Mouse (Mus musculus): Measurements from ENCODE around the gene Ptpn22. TPM values are rescaled to one million over a fixed set of nuclear protein-coding genes. Genes with fewer than 3 reads are reported as not detected.
"Not testable (repeated sequence)": the region's sequence is repeated elsewhere in the genome, so short reads cannot be mapped to it uniquely, and the experiment has no call there.

The Ptpn22 gene
- polyA plus RNA-seq, 1 experiment from 2014 or later, result 0.31 TPM

GRCm38 (mm10) chr3:103836453-103836852 lies 23.1 kb upstream of the Ptpn22 start:
- H3K4me1 ChIP-seq (replicated peaks), result no peaks in the 10 kb centered on the region
- no peak overlapping the region for H3K4me3 ChIP-seq (replicated peaks)
- no peaks in the 10 kb centered on the region for H3K36me3 ChIP-seq
- no peak overlapping the region for H3K9ac ChIP-seq (replicated peaks)
- ATAC-seq (ENCODE audit: insufficient number of reproducible peaks, insufficient read depth, low FRiP score, low TSS enrichment, low read depth), result no peak
- no peak overlapping the region for H3K27ac ChIP-seq
- no peaks in the 10 kb centered on the region for H3K27me3 ChIP-seq
- H3K9me3 ChIP-seq, result no peaks in the 10 kb centered on the region
- 99% methylated on average over 5 of the region's 5 CpGs for WGBS
- H3K4me2 ChIP-seq, result no peak overlapping the region

GRCm38 (mm10) chr3:103839711-103840110 lies 19.9 kb upstream of the Ptpn22 start:
- Histone ChIP-seq H3K27me3 (no peaks in the 10 kb centered on the region), H3K9me3 (peaks cover 6% of the 10 kb centered on the region; the same call in 1 of the 2 replicates), H3K9ac (replicated peaks) (no peak overlapping the region), H3K27ac (no peak overlapping the region), H3K36me3 (no peaks in the 10 kb centered on the region), H3K4me2 (no peak overlapping the region), H3K4me1 (replicated peaks) (no peaks in the 10 kb centered on the region), H3K4me3 (replicated peaks) (no peak overlapping the region)
- WGBS, result 90% methylated on average over 6 of the region's 6 CpGs
- ATAC-seq (ENCODE audit: insufficient number of reproducible peaks, insufficient read depth, low FRiP score, low TSS enrichment, low read depth), result no peak

GRCm38 (mm10) chr3:103840195-103840594 lies 19.4 kb upstream of the Ptpn22 start:
- 85% methylated on average over 3 of the region's 3 CpGs for WGBS
- ATAC-seq (ENCODE audit: insufficient number of reproducible peaks, insufficient read depth, low FRiP score, low TSS enrichment, low read depth); H3K4me2 ChIP-seq; H3K27ac ChIP-seq; H3K4me3 ChIP-seq (replicated peaks); H3K4me1 ChIP-seq (replicated peaks); H3K9me3 ChIP-seq; H3K9ac ChIP-seq (replicated peaks); H3K27me3 ChIP-seq; H3K36me3 ChIP-seq: not testable (repeated sequence)

- whole genome bisulfite sequencing, result 93% methylated on average over 7 of the region's 7 CpGs
- H3K36me3 ChIP-seq; H3K9me3 ChIP-seq; H3K4me3 ChIP-seq (replicated peaks); H3K27ac ChIP-seq; H3K27me3 ChIP-seq; H3K9ac ChIP-seq (replicated peaks); H3K4me2 ChIP-seq; ATAC-seq (ENCODE audit: insufficient number of reproducible peaks, insufficient read depth, low FRiP score, low TSS enrichment, low read depth); H3K4me1 ChIP-seq (replicated peaks): not testable (repeated sequence)
Observed at GRCm38 (mm10) chr3:103840946-103841345, 18.6 kb upstream of the Ptpn22 start.

GRCm38 (mm10) chr3:103850644-103851363 lies 8.8 kb upstream of the Ptpn22 start:
- ATAC-seq (ENCODE audit: insufficient number of reproducible peaks, insufficient read depth, low FRiP score, low TSS enrichment, low read depth), result no peak
- H3K27ac ChIP-seq, result no peak overlapping the region
- no peaks in the 10 kb centered on the region for H3K27me3 ChIP-seq
- H3K4me2 ChIP-seq, result no peak overlapping the region
- H3K36me3 ChIP-seq, result no peaks in the 10 kb centered on the region
- no peaks in the 10 kb centered on the region for H3K9me3 ChIP-seq
- H3K4me1 ChIP-seq (replicated peaks), result no peaks in the 10 kb centered on the region
- WGBS, result 78% methylated on average over 9 of the region's 9 CpGs
- H3K9ac ChIP-seq (replicated peaks), result no peak overlapping the region
- no peak overlapping the region for H3K4me3 ChIP-seq (replicated peaks)

- Histone ChIP-seq H3K4me1 (replicated peaks) (no peaks in the 10 kb centered on the region), H3K9me3 (no peaks in the 10 kb centered on the region), H3K27ac (no peak overlapping the region), H3K27me3 (no peaks in the 10 kb centered on the region), H3K9ac (replicated peaks) (no peak overlapping the region), H3K4me3 (replicated peaks) (no peak overlapping the region), H3K36me3 (no peaks in the 10 kb centered on the region), H3K4me2 (no peak overlapping the region)
- ATAC-seq (ENCODE audit: insufficient number of reproducible peaks, insufficient read depth, low FRiP score, low TSS enrichment, low read depth), result no peak
- WGBS, result 77% methylated on average over 6 of the region's 6 CpGs
Observed at GRCm38 (mm10) chr3:103851481-103851880, 8.1 kb upstream of the Ptpn22 start.

GRCm38 (mm10) chr3:103851882-103852281 lies 7.7 kb upstream of the Ptpn22 start:
- H3K4me1 ChIP-seq (replicated peaks), result no peaks in the 10 kb centered on the region
- no peak overlapping the region for H3K4me2 ChIP-seq
- no peak overlapping the region for H3K4me3 ChIP-seq (replicated peaks)
- no peak overlapping the region for H3K9ac ChIP-seq (replicated peaks)
- no peaks in the 10 kb centered on the region for H3K36me3 ChIP-seq
- H3K9me3 ChIP-seq, result no peaks in the 10 kb centered on the region
- no peak for ATAC-seq (ENCODE audit: insufficient number of reproducible peaks, insufficient read depth, low FRiP score, low TSS enrichment, low read depth)
- H3K27me3 ChIP-seq, result no peaks in the 10 kb centered on the region
- no peak overlapping the region for H3K27ac ChIP-seq
- WGBS, result 83% methylated on average over 8 of the region's 8 CpGs

GRCm38 (mm10) chr3:103852565-103853299 lies 6.9 kb upstream of the Ptpn22 start:
- H3K4me1 ChIP-seq (replicated peaks), result no peaks in the 10 kb centered on the region
- no peaks in the 10 kb centered on the region for H3K36me3 ChIP-seq
- no peak overlapping the region for H3K4me2 ChIP-seq
- WGBS, result 76% methylated on average over 3 of the region's 3 CpGs
- H3K27ac ChIP-seq, result no peak overlapping the region
- H3K27me3 ChIP-seq, result no peaks in the 10 kb centered on the region
- no peak overlapping the region for H3K9ac ChIP-seq (replicated peaks)
- no peaks in the 10 kb centered on the region for H3K9me3 ChIP-seq
- no peak for ATAC-seq (ENCODE audit: insufficient number of reproducible peaks, insufficient read depth, low FRiP score, low TSS enrichment, low read depth)
- H3K4me3 ChIP-seq (replicated peaks), result no peak overlapping the region

- no peak overlapping the region for H3K9ac ChIP-seq (replicated peaks)
- no peaks in the 10 kb centered on the region for H3K9me3 ChIP-seq
- no peaks in the 10 kb centered on the region for H3K4me1 ChIP-seq (replicated peaks)
- H3K4me2 ChIP-seq, result no peak overlapping the region
- no peak overlapping the region for H3K27ac ChIP-seq
- H3K27me3 ChIP-seq, result no peaks in the 10 kb centered on the region
- H3K4me3 ChIP-seq (replicated peaks), result no peak overlapping the region
- no peaks in the 10 kb centered on the region for H3K36me3 ChIP-seq
- 63% methylated on average over 8 of the region's 8 CpGs for WGBS
- no peak for ATAC-seq (ENCODE audit: insufficient number of reproducible peaks, insufficient read depth, low FRiP score, low TSS enrichment, low read depth)
Observed at GRCm38 (mm10) chr3:103853804-103854203, 5.8 kb upstream of the Ptpn22 start.

- H3K4me2 ChIP-seq, result no peak overlapping the region
- no peak overlapping the region for H3K9ac ChIP-seq (replicated peaks)
- whole genome bisulfite sequencing, result 86% methylated on average over 7 of the region's 7 CpGs
- H3K4me1 ChIP-seq (replicated peaks), result no peaks in the 10 kb centered on the region
- H3K4me3 ChIP-seq (replicated peaks), result no peak overlapping the region
- no peak overlapping the region for H3K27ac ChIP-seq
- no peak for ATAC-seq (ENCODE audit: insufficient number of reproducible peaks, insufficient read depth, low FRiP score, low TSS enrichment, low read depth)
- no peaks in the 10 kb centered on the region for H3K9me3 ChIP-seq
- no peaks in the 10 kb centered on the region for H3K27me3 ChIP-seq
- no peaks in the 10 kb centered on the region for H3K36me3 ChIP-seq
Observed at GRCm38 (mm10) chr3:103857036-103857805, 2.4 kb upstream of the Ptpn22 start.

GRCm38 (mm10) chr3:103857977-103858563 lies 1.5 kb upstream of the Ptpn22 start:
- Histone ChIP-seq H3K27me3 (no peaks in the 10 kb centered on the region), H3K4me1 (replicated peaks) (no peaks in the 10 kb centered on the region), H3K36me3 (no peaks in the 10 kb centered on the region), H3K4me3 (replicated peaks) (no peak overlapping the region), H3K9ac (replicated peaks) (no peak overlapping the region), H3K4me2 (no peak overlapping the region), H3K27ac (no peak overlapping the region), H3K9me3 (no peaks in the 10 kb centered on the region)
- ATAC-seq (ENCODE audit: insufficient number of reproducible peaks, insufficient read depth, low FRiP score, low TSS enrichment, low read depth), result no peak
- WGBS, result 91% methylated on average over 6 of the region's 6 CpGs
